Mouse (Mus musculus) liver, embryonic 14.5 days (tissue): ENCODE measurements at regions not wholly inside any gene's neighbourhood (a gene's known extent, or its start where the extent isn't known, plus 50 kb on each side); places are given as distances from the start of the nearest gene placed in this dataset.

Source experiments
- ATAC-seq: fragments of 200-750 bp; cut with Nextera tagmentation; 2 replicates; pipeline ENCODE4 v1.8.0; 2017; ENCODE audit warnings: moderate number of reproducible peaks, mild to moderate bottlenecking, moderate library complexity; ENCODE audit not compliant: insufficient read depth
- DNase-seq, 3 experiments: peaks; one replicate each; pipeline ENCODE4 v3.0.0-alpha.2; 2012 to 2013; ENCODE audit warnings: low read depth in 3 of 3, low spot score in 3 of 3
- H3K27ac ChIP-seq: fragments of 300-500 bp; sonication (generic); 2 replicates; pipeline ENCODE4 v1.5.1; 2014; ENCODE audit warnings: moderate library complexity, mild to moderate bottlenecking, control low read depth, inconsistent platforms
- H3K27me3 ChIP-seq: fragments of 300-500 bp; sonication (generic); 2 replicates; pipeline ENCODE4 v1.6.1; 2014; ENCODE audit warnings: mild to moderate bottlenecking, low read length, moderate library complexity; ENCODE audit not compliant: control insufficient read depth, insufficient read depth
- H3K36me3 ChIP-seq: fragments of 300-500 bp; sonication (generic); replicated peaks from 2 replicates; pipeline ENCODE4 v1.6.1; 2014; ENCODE audit warnings: low read depth; ENCODE audit not compliant: control insufficient read depth, insufficient read depth
- H3K4me1 ChIP-seq, 2 experiments: fragments of 200-500 bp in 1 of 2; fragments of 300-500 bp in 1 of 2; sonication (generic) in 1 of 2; replicated peaks; 2 replicates each; pipeline ENCODE4 v1.6.1; 2012 to 2014; ENCODE audit warnings: antibody characterized with exemption in 1 of 2, inconsistent platforms in 1 of 2, low read length in 1 of 2; ENCODE audit not compliant: control insufficient read depth in 2 of 2, insufficient read depth in 2 of 2
- H3K4me2 ChIP-seq: fragments of 300-500 bp; sonication (generic); 2 replicates; pipeline ENCODE4 v1.6.1; 2014; ENCODE audit warnings: low read depth, mild to moderate bottlenecking, control low read depth, moderate library complexity
- H3K4me3 ChIP-seq, 2 experiments: fragments of 200-500 bp in 1 of 2; fragments of 300-500 bp in 1 of 2; sonication (generic) in 1 of 2; 2 replicates each; pipeline ENCODE4 v1.5.1; 2012 to 2014; ENCODE audit warnings: low read depth in 2 of 2, low read length in 2 of 2, mild to moderate bottlenecking in 2 of 2, control low read depth in 1 of 2, inconsistent platforms in 1 of 2, moderate library complexity in 1 of 2; ENCODE audit not compliant: insufficient read depth in 1 of 2
- H3K9ac ChIP-seq: fragments of 300-500 bp; sonication (generic); replicated peaks from 2 replicates; pipeline ENCODE4 v1.6.1; 2014; ENCODE audit warnings: mild to moderate bottlenecking, control low read depth, moderate library complexity
- H3K9me3 ChIP-seq: fragments of 300-500 bp; sonication (generic); 2 replicates; pipeline ENCODE4 v1.6.1; 2016; ENCODE audit warnings: low read length, mixed read lengths; ENCODE audit not compliant: control insufficient read depth
- CTCF ChIP-seq: IDR thresholded peaks from 2 replicates; pipeline ENCODE4 v1.5.1; 2016; ENCODE audit warnings: antibody characterized with exemption, low read depth, control low read depth
- EP300 ChIP-seq: IDR thresholded peaks from 2 replicates; pipeline ENCODE4 v1.6.1; 2016; ENCODE audit warnings: antibody characterized with exemption, low read depth
- WGBS: fragments of 180-500 bp; shearing (Covaris S2); extraction: QIAGEN DNeasy Blood & Tissue Kit; methylation state at CpG from one replicate; pipeline ENCODE4 v1.1.7; 2014; ENCODE audit not compliant: insufficient replicate concordance; 5-methylcytosine and 5-hydroxymethylcytosine counted together

DNA sequence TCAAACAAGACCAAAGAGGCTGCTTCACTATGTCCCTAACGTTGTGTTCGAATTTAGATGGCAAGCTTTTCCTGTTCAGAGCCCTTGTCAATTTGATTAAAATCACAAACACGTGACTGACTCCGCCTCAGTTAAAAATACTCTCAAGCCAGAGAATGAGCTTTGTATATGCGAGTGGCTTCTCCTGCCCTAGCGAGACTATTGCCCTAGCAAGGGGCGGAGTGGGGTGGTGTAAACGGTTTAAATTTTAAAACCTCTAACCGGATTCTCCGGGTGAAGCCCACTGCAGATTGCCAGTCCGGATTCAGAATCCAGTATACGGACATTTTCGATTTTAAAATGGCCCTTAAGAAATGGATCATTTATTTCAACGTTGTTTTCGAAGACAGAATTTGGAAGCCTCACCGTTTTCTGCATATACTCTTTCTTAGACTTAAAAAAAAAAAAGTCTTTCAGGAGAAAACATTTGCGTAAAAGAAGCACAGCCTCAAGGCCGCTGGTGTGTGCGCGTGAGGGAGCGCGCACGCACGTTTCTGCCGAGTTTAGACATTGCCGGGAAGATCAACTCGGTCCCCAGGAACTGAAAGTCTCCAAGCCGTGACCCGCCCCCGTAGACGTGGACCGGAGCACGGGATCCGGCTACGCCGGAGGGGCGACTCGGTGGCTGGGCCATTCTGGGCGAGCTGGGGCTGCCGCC is 64.0 kb upstream of the Foxn3 start:
- ATAC-seq (no peak), DNase-seq (no peak)

DNA sequence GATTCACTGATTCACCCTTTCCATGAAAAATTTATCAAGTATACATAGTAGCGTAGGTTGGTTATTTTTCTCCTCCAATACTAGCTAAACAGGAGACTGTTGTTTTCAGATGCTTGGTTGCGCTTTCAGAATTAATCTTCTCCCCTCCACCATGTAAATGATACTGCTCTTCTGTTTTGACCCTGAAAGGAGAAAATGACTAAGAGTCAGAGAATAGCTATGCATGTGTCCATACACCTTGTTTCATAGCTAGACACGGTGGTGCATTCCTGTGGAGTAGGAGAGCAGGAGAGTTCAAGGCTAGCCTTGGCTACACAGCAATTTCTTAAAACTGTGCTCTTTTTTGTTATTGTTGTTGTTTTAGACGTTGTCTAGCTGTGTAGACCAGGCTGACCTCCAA is 62.8 kb upstream of the Foxn3 start:
- no peak overlapping the region for H3K9ac ChIP-seq
- peaks cover 19% of the 10 kb centered on the region for H3K27me3 ChIP-seq
- H3K36me3 ChIP-seq, result no peaks in the 10 kb centered on the region
- H3K27ac ChIP-seq, result no peak overlapping the region
- ATAC-seq (no peak), DNase-seq (no peak)
- no peaks in the 10 kb centered on the region for H3K9me3 ChIP-seq
- no peak overlapping the region for H3K4me2 ChIP-seq
- 60% methylated on average over 4 of the region's 4 CpGs for WGBS
- TF ChIP-seq CTCF, result no peak
- TF ChIP-seq EP300, result no peak
- no peaks in the 10 kb centered on the region for H3K4me1 ChIP-seq
- H3K4me3 ChIP-seq, result no peak overlapping the region

More for the DNA sequence above, 64.0 kb upstream of the Foxn3 start:
- Histone ChIP-seq H3K27ac (no peak overlapping the region), H3K4me2 (peak overlapping the region; percentile 58), H3K36me3 (no peaks in the 10 kb centered on the region), H3K4me1 (no peaks in the 10 kb centered on the region), H3K4me3 (peak overlapping the region; percentile 45 to 54), H3K9me3 (no peaks in the 10 kb centered on the region), H3K27me3 (peaks cover 19% of the 10 kb centered on the region), H3K9ac (no peak overlapping the region)
- TF ChIP-seq CTCF, result no peak
- TF ChIP-seq EP300, result no peak
- 1% methylated on average over 40 of the region's 40 CpGs for WGBS

DNA sequence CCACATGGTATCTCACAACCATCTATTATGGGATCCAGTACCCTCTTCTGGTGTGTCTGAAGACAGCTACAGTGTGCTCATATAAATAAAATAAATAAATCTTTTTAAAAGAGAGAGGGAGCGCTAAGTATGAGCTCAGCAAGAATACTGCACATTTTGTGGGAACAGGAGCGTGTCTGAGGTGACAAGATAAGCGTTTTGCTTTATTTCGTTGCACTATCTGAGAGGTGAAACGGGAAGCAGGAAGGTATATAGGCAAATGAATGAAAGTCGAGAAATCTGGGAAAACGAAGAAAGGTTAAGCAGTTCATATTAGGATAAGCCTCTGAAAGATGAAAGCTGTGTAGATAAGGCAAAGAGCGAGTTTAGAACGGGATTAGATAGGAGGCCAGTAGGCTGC is 61.7 kb upstream of the Foxn3 start:
- Histone ChIP-seq H3K9me3 (no peaks in the 10 kb centered on the region), H3K36me3 (no peaks in the 10 kb centered on the region), H3K27ac (no peak overlapping the region), H3K4me2 (no peak overlapping the region), H3K4me1 (no peaks in the 10 kb centered on the region), H3K27me3 (peaks cover 19% of the 10 kb centered on the region), H3K9ac (no peak overlapping the region), H3K4me3 (no peak overlapping the region)
- WGBS, result 32% methylated on average over 9 of the region's 9 CpGs
- TF ChIP-seq EP300, result no peak
- TF ChIP-seq CTCF, result no peak
- no peak for DNase-seq
- no peak for ATAC-seq

DNA sequence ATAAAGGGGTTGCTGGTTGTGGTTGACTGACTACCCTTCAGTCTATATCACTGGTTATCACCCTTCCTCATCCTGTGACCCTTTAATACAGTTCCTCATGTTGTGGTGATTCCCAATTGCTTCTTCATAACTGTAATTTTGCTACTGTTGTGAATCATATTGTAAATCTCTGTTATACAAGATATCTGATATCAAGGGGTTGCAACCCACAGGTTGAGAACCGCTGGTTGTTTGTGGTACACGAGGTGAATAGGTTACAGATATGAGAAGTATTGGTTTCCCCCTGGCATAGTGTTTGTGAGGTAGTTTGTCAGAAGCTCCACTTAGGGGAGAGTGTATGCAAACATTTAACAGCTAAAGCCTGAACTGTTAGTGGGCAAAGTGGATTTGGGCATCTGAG is 58.9 kb upstream of the Foxn3 start:
- 25% methylated on average over 2 of the region's 2 CpGs for WGBS
- DNase-seq (no peak), ATAC-seq (no peak)

DNA sequence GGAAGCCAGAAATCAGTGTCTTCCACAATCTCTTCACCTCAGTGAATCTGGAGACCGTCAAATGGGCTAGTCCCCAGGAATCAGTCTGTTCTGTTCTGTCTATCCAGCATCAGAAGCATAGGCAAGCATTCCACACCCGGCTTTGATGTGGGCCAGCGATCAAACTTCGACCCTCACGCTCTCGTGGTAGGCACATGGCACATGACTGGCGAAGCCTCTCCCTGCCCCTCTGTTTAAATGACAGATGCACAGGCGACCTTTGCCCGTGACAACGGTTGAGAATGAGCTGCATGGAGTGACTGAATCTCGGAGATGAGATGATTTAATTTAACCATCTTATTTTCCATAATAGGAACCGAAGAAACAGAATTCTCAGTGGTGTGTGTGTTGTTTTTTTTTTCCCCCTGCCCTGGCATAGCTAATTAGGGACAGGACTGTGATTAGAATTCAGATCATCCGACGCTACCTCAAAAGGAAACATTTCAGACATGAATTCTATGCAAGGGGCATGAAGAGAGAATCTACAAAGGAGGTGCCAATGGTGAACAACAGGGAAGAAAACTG is 53.9 kb upstream of the Foxn3 start:
- TF ChIP-seq EP300 (no peak), CTCF (no peak)
- no peaks in the 10 kb centered on the region for H3K4me1 ChIP-seq
- no peaks in the 10 kb centered on the region for H3K9me3 ChIP-seq
- no peak overlapping the region for H3K9ac ChIP-seq
- no peak for ATAC-seq
- DNase-seq, result no peak
- H3K4me2 ChIP-seq, result no peak overlapping the region
- H3K27me3 ChIP-seq, result no peaks in the 10 kb centered on the region
- WGBS, result 69% methylated on average over 14 of the region's 14 CpGs
- H3K27ac ChIP-seq, result no peak overlapping the region
- no peak overlapping the region for H3K4me3 ChIP-seq
- no peaks in the 10 kb centered on the region for H3K36me3 ChIP-seq

More for the DNA sequence above, 58.9 kb upstream of the Foxn3 start:
- no peak overlapping the region for H3K4me2 ChIP-seq
- no peaks in the 10 kb centered on the region for H3K36me3 ChIP-seq
- no peak overlapping the region for H3K27ac ChIP-seq
- H3K4me3 ChIP-seq, result no peak overlapping the region
- peaks cover 7% of the 10 kb centered on the region for H3K27me3 ChIP-seq
- TF ChIP-seq EP300 (no peak), CTCF (no peak)
- H3K9ac ChIP-seq, result no peak overlapping the region
- no peaks in the 10 kb centered on the region for H3K9me3 ChIP-seq
- no peaks in the 10 kb centered on the region for H3K4me1 ChIP-seq
